Comparison of ENCODE assay signal across 8 mouse cellular contexts in the genomic region with DNA sequence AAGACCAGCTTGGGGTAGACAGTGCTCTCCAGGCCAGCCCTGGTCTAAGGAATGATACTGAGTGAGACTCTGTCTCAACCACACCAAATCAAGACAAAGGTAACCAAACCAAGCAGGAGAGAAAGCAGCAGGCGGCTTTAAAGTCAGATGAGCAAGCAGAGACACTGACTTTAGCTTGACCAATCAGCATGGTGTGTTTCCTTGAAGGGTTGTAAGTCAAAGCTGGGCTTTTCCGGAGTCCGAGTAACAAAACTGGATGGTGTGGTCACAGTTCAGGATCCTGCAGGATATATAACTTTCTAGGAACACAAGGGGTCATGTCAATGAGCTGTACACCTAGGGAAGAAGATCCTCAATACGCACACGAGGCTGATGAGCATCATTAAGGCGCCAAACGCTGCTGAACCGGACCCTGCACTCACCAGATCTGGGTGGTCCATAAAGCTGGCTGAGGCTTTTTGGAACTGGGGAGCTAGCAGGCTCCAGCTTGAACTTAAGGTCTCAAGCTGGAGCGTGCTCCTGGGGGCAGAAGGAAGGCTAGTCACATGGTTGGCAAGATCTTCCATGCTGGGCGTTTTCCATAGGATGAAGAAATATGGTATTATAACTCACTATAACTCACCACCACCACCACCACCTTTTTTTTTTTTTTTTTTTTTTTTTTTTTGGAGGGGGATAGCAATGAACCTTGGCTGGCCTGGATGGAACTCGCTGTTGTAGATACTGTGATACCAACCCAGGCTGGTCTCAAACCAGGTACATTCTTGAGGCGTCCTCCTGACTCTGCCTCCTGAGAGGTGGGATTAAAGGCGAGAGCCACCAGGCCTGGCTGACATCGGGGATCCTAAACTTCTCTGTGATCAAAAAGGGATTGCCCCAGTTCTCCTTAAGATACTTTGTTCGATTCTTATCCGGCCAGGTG. TPM values are rescaled to one million over a fixed set of nuclear protein-coding genes. Genes with fewer than 3 reads are reported as not detected.
DNase-seq lines count a peak whose midpoint lies in the region; ATAC-seq and TF ChIP-seq lines count a peak whose summit lies in the region.

No protein-coding gene starts in this region.

- TF ChIP-seq CTCF in left cerebral cortex, adult 2 months (IDR thresholded peaks at IDR 0.05): no peak
- no peak for TF ChIP-seq CTCF in intestine, postnatal 0 days (IDR thresholded peaks at IDR 0.05; ENCODE audit: low read depth)

- intact Hi-C loops in left cerebral cortex, adult 2 months (cut with DNase I): loop anchor here (5.0 kb wide), 2 partner anchors 152 to 153 kb away; a partner anchor contains a TSS

- ATAC-seq in embryonic facial prominence, embryonic 11.5 days (replicated peaks; ENCODE audit: insufficient number of reproducible peaks, low FRiP score, low TSS enrichment, low read depth): peak; percentile 17; the same call in 1 of the 2 replicates
- peak; percentile 8; the same call in 1 of the 2 replicates for ATAC-seq in intestine, postnatal 0 days
- ATAC-seq in neural tube, embryonic 13.5 days (ENCODE audit: low read depth): peak; percentile 32; the same call in 1 of the 2 replicates

- no peak overlapping the region for H3K4me2 ChIP-seq in embryonic facial prominence, embryonic 11.5 days (ENCODE audit: low read depth, low read length)
- H3K4me2 ChIP-seq in intestine, postnatal 0 days (replicated peaks; ENCODE audit: low read depth): peak overlapping the region; percentile 88
- H3K4me2 ChIP-seq in neural tube, embryonic 13.5 days: peak overlapping the region; percentile 64

- H3K27ac ChIP-seq in left cerebral cortex, adult 2 months: peak overlapping the region; percentile 34; the same call in 1 of the 2 replicates
- no peak overlapping the region for H3K27ac ChIP-seq in embryonic facial prominence, embryonic 11.5 days (replicated peaks; ENCODE audit: low read depth, low read length)
- H3K27ac ChIP-seq in intestine, postnatal 0 days (ENCODE audit: low read depth, low read length): no peak overlapping the region
- no peak overlapping the region for H3K27ac ChIP-seq in neural tube, embryonic 13.5 days (replicated peaks)

- H3K4me3 ChIP-seq in left cerebral cortex, adult 2 months: peak overlapping the region; percentile 97
- peak overlapping the region; percentile 99 for H3K4me3 ChIP-seq in embryonic facial prominence, embryonic 11.5 days (ENCODE audit: low read depth, low read length)
- peak overlapping the region; percentile 78 for H3K4me3 ChIP-seq in intestine, postnatal 0 days (ENCODE audit: low read depth, low read length)
- H3K4me3 ChIP-seq in neural tube, embryonic 13.5 days: peak overlapping the region; percentile 76

- 56% methylated on average over 16 of the region's 16 CpGs for WGBS in embryonic facial prominence, embryonic 11.5 days
- WGBS in intestine, postnatal 0 days: 49% methylated on average over 16 of the region's 16 CpGs
- 54% methylated on average over 16 of the region's 16 CpGs for WGBS in neural tube, embryonic 13.5 days

- H3K9ac ChIP-seq in embryonic facial prominence, embryonic 11.5 days (replicated peaks; ENCODE audit: low read length): peak overlapping the region; percentile 47
- H3K9ac ChIP-seq in intestine, postnatal 0 days (ENCODE audit: low read depth, low read length): peak overlapping the region; percentile 22; the same call in 1 of the 2 replicates
- H3K9ac ChIP-seq in neural tube, embryonic 13.5 days: no peak overlapping the region

- no peak for DNase-seq in left cerebral cortex, adult 2 months (ENCODE audit: extremely low spot score in 1 of 2, low spot score in 2 of 2)
- DNase-seq in left cerebral cortex, adult 11 months (ENCODE audit: low spot score): no peak
- DNase-seq in embryonic facial prominence, embryonic 11.5 days (ENCODE audit: low spot score): no peak
- DNase-seq in adrenal gland, adult (ENCODE audit: inconsistent age in 2 of 2, low spot score in 1 of 2): no peak
- no peak for DNase-seq in right cerebral cortex, adult 2 months (ENCODE audit: low spot score in 2 of 2)
- DNase-seq in adrenal gland, postnatal 36 days: no peak

- H3K27me3 ChIP-seq in embryonic facial prominence, embryonic 11.5 days (ENCODE audit: control insufficient read depth, insufficient read depth, low read length): no peaks in the 10 kb centered on the region
- no peaks in the 10 kb centered on the region for H3K27me3 ChIP-seq in intestine, postnatal 0 days (replicated peaks; ENCODE audit: control insufficient read depth, insufficient read depth, low read length)
- H3K27me3 ChIP-seq in neural tube, embryonic 13.5 days: peaks cover 3% of the 10 kb centered on the region; the same call in 1 of the 2 replicates

- H3K9me3 ChIP-seq in embryonic facial prominence, embryonic 11.5 days (replicated peaks; ENCODE audit: control insufficient read depth, low read length): no peaks in the 10 kb centered on the region
- no peaks in the 10 kb centered on the region for H3K9me3 ChIP-seq in intestine, postnatal 0 days (ENCODE audit: control insufficient read depth)
- H3K9me3 ChIP-seq in neural tube, embryonic 13.5 days: no peaks in the 10 kb centered on the region

- H3K4me1 ChIP-seq in embryonic facial prominence, embryonic 11.5 days (ENCODE audit: control insufficient read depth, insufficient read depth, low read length): 0 out of 2 replicates have a peak, but pooled peaks cover 3% of the 10 kb centered on the region
- peaks cover 4% of the 10 kb centered on the region for H3K4me1 ChIP-seq in intestine, postnatal 0 days (replicated peaks; ENCODE audit: control insufficient read depth, insufficient read depth, low read length)
- H3K4me1 ChIP-seq in neural tube, embryonic 13.5 days (replicated peaks): peaks cover 20% of the 10 kb centered on the region

- peaks cover 4% of the 10 kb centered on the region for H3K36me3 ChIP-seq in embryonic facial prominence, embryonic 11.5 days (replicated peaks; ENCODE audit: control insufficient read depth, insufficient read depth, low read depth, low read length)
- peaks cover 12% of the 10 kb centered on the region for H3K36me3 ChIP-seq in intestine, postnatal 0 days (ENCODE audit: control insufficient read depth, insufficient read depth)
- H3K36me3 ChIP-seq in neural tube, embryonic 13.5 days: peaks cover 22% of the 10 kb centered on the region

RNA-seq across cellular contexts. Expression of a gene that starts 0.6 kb away (rescaled TPM):
- total RNA-seq in left cerebral cortex, adult 2 months (2021): 100 to 1,000 TPM; 171 to 172 TPM
- 404 and 441 TPM in 2 replicates for polyA plus RNA-seq in embryonic facial prominence, embryonic 11.5 days (2014; fragmentation: Nextera tagmentation; extraction: Ambion mirVana)
- 281 and 296 TPM in 2 replicates for polyA plus RNA-seq in intestine, postnatal 0 days (2015; fragmentation: Nextera tagmentation; extraction: Ambion mirVana)
- 198 and 217 TPM in 2 replicates for polyA plus RNA-seq in neural tube, embryonic 13.5 days (2015; fragmentation: Nextera tagmentation; extraction: Ambion mirVana)
- 100 to 1,000 TPM; 496 to 507 TPM for total RNA-seq in adrenal gland, postnatal 36 days (2021)

RNA-seq across cellular contexts. Expression of a gene that starts 6.1 kb away (rescaled TPM):
- 10 to 100 TPM; 17.0 to 18.6 TPM for total RNA-seq in left cerebral cortex, adult 2 months (2021)
- polyA plus RNA-seq in embryonic facial prominence, embryonic 11.5 days (2014; fragmentation: Nextera tagmentation; extraction: Ambion mirVana): 0.41 and 1.0 TPM in 2 replicates
- 0.69 and 0.70 TPM in 2 replicates for polyA plus RNA-seq in intestine, postnatal 0 days (2015; fragmentation: Nextera tagmentation; extraction: Ambion mirVana)
- polyA plus RNA-seq in neural tube, embryonic 13.5 days (2015; fragmentation: Nextera tagmentation; extraction: Ambion mirVana): 6.3 and 10.4 TPM in 2 replicates
- total RNA-seq in adrenal gland, postnatal 36 days (2021): under 1 TPM; 0.46 to 0.96 TPM

RNA-seq across cellular contexts. Expression of a gene that starts 13.5 kb away (rescaled TPM):
- 100 to 1,000 TPM; 176 to 194 TPM for total RNA-seq in left cerebral cortex, adult 2 months (2021)
- 0.14 TPM in 2 replicates for polyA plus RNA-seq in embryonic facial prominence, embryonic 11.5 days (2014; fragmentation: Nextera tagmentation; extraction: Ambion mirVana)
- polyA plus RNA-seq in intestine, postnatal 0 days (2015; fragmentation: Nextera tagmentation; extraction: Ambion mirVana): 1.4 and 1.5 TPM in 2 replicates
- 26.0 and 30.8 TPM in 2 replicates for polyA plus RNA-seq in neural tube, embryonic 13.5 days (2015; fragmentation: Nextera tagmentation; extraction: Ambion mirVana)
- total RNA-seq in adrenal gland, postnatal 36 days (2021): 1 to 10 TPM; 5.0 to 5.4 TPM

RNA-seq across cellular contexts. Expression of a gene that starts 27.9 kb away (rescaled TPM):
- 10 to 100 TPM; 49.8 to 54.3 TPM for total RNA-seq in left cerebral cortex, adult 2 months (2021)
- polyA plus RNA-seq in embryonic facial prominence, embryonic 11.5 days (2014; fragmentation: Nextera tagmentation; extraction: Ambion mirVana): 23.4 and 24.8 TPM in 2 replicates
- polyA plus RNA-seq in intestine, postnatal 0 days (2015; fragmentation: Nextera tagmentation; extraction: Ambion mirVana): 12.6 and 12.9 TPM in 2 replicates
- polyA plus RNA-seq in neural tube, embryonic 13.5 days (2015; fragmentation: Nextera tagmentation; extraction: Ambion mirVana): 17.9 and 21.7 TPM in 2 replicates
- 10 to 100 TPM; 49.0 to 50.2 TPM for total RNA-seq in adrenal gland, postnatal 36 days (2021)

RNA-seq across cellular contexts. Expression of a gene that starts 33.4 kb away (rescaled TPM):
- total RNA-seq in left cerebral cortex, adult 2 months (2021): under 1 TPM; 0.30 to 0.32 TPM
- 0.32 and 0.65 TPM in 2 replicates for polyA plus RNA-seq in embryonic facial prominence, embryonic 11.5 days (2014; fragmentation: Nextera tagmentation; extraction: Ambion mirVana)
- not detected in 2 replicates for polyA plus RNA-seq in intestine, postnatal 0 days (2015; fragmentation: Nextera tagmentation; extraction: Ambion mirVana)
- 0.24 and 0.26 TPM in 2 replicates for polyA plus RNA-seq in neural tube, embryonic 13.5 days (2015; fragmentation: Nextera tagmentation; extraction: Ambion mirVana)
- not detected for total RNA-seq in adrenal gland, postnatal 36 days (2021)

Comparison
In these comparisons a context has a peak if more than half of its experiments do, and no peak if none do; other contexts are left out.
1. RNA of a gene that starts 13.5 kb away (polyA plus RNA-seq): 26.0 to 30.8 TPM in neural tube, embryonic 13.5 days; 1.4 to 1.5 TPM in intestine, postnatal 0 days and 0.14 TPM in embryonic facial prominence, embryonic 11.5 days; every median in the first group is over 10 times any median in the second.
2. Peak in every context shown above with its lines, with median percentiles within 50 percentile points of each other: H3K4me3 ChIP-seq and ATAC-seq.